Mouse (Mus musculus): Measurements from ENCODE around the gene Acap1. TPM values are rescaled to one million over a fixed set of nuclear protein-coding genes. Genes with fewer than 3 reads are reported as not detected.
A peak's percentile ranks its signal among the peaks of the same experiment; 100 is the strongest.
"Not testable (repeated sequence)": the region's sequence is repeated elsewhere in the genome, so short reads cannot be mapped to it uniquely, and the experiment has no call there.

The Acap1 gene
- polyA plus RNA-seq, 1 experiment, result 179 TPM

- peaks cover 4% of the 10 kb centered on the region for H3K4me1 ChIP-seq (ENCODE audit: control insufficient read depth, insufficient read depth, low read length)
- no peak for TF ChIP-seq POLR2A (IDR thresholded peaks at IDR 0.05; ENCODE audit: borderline replicate concordance, control insufficient read depth, low read depth, low read length)
- TF ChIP-seq CTCF (IDR thresholded peaks at IDR 0.05; ENCODE audit: control insufficient read depth, insufficient read depth, low read length), result no peak
These were observed 40.8 kb upstream of the Acap1 start for GRCm38 (mm10) chr11:69936156-69936555.

GRCm38 (mm10) chr11:69935137-69935879 lies 40.0 kb upstream of the Acap1 start, which contains the start of gene Ybx2:
Gene Ybx2 (plus strand): TSS chr11:69935796.
- TF ChIP-seq CTCF (IDR thresholded peaks at IDR 0.05; ENCODE audit: control insufficient read depth, insufficient read depth, low read length) (no peak), POLR2A (IDR thresholded peaks at IDR 0.05; ENCODE audit: borderline replicate concordance, control insufficient read depth, low read depth, low read length) (no peak)
- Histone ChIP-seq H3K4me1 (ENCODE audit: control insufficient read depth, insufficient read depth, low read length) (peaks cover 4% of the 10 kb centered on the region), H3K27ac (ENCODE audit: control insufficient read depth, insufficient read depth, low read depth, low read length, poor library complexity) (no peak within 1 kb of the TSS; the same call in 1 of the 2 replicates), H3K4me3 (replicated peaks; ENCODE audit: control insufficient read depth, low read depth, low read length) (peak within 1 kb of the TSS; percentile 46)
- WGBS, result 2% methylated on average over 60 of the region's 62 CpGs

More at GRCm38 (mm10) chr11:69936156-69936555, 40.8 kb upstream of the Acap1 start:
- H3K4me3 ChIP-seq (replicated peaks; ENCODE audit: control insufficient read depth, low read depth, low read length), result no peak overlapping the region
- 3% methylated on average over 30 of the region's 30 CpGs for WGBS
- H3K27ac ChIP-seq (ENCODE audit: control insufficient read depth, insufficient read depth, low read depth, low read length, poor library complexity), result no peak overlapping the region

GRCm38 (mm10) chr11:69934681-69935080 lies 39.3 kb upstream of the Acap1 start:
- WGBS, result 15% methylated on average over 6 of the region's 6 CpGs
- no peak overlapping the region for H3K27ac ChIP-seq (ENCODE audit: control insufficient read depth, insufficient read depth, low read depth, low read length, poor library complexity)
- TF ChIP-seq POLR2A (IDR thresholded peaks at IDR 0.05; ENCODE audit: borderline replicate concordance, control insufficient read depth, low read depth, low read length), result no peak
- no peak for TF ChIP-seq CTCF (IDR thresholded peaks at IDR 0.05; ENCODE audit: control insufficient read depth, insufficient read depth, low read length)
- no peak overlapping the region for H3K4me3 ChIP-seq (replicated peaks; ENCODE audit: control insufficient read depth, low read depth, low read length)
- H3K4me1 ChIP-seq (ENCODE audit: control insufficient read depth, insufficient read depth, low read length), result peaks cover 4% of the 10 kb centered on the region

GRCm38 (mm10) chr11:69934169-69934568 lies 38.8 kb upstream of the Acap1 start:
- no peak for TF ChIP-seq POLR2A (IDR thresholded peaks at IDR 0.05; ENCODE audit: borderline replicate concordance, control insufficient read depth, low read depth, low read length)
- TF ChIP-seq CTCF (IDR thresholded peaks at IDR 0.05; ENCODE audit: control insufficient read depth, insufficient read depth, low read length), result peak; percentile 91
- no peak overlapping the region for H3K4me3 ChIP-seq (replicated peaks; ENCODE audit: control insufficient read depth, low read depth, low read length)
- no peak overlapping the region for H3K27ac ChIP-seq (ENCODE audit: control insufficient read depth, insufficient read depth, low read depth, low read length, poor library complexity)
- peaks cover 4% of the 10 kb centered on the region for H3K4me1 ChIP-seq (ENCODE audit: control insufficient read depth, insufficient read depth, low read length)
- under 1% methylated on average over 18 of the region's 18 CpGs for WGBS

- no peak overlapping the region for H3K27ac ChIP-seq (ENCODE audit: control insufficient read depth, insufficient read depth, low read depth, low read length, poor library complexity)
- H3K4me1 ChIP-seq (ENCODE audit: control insufficient read depth, insufficient read depth, low read length), result peaks cover 4% of the 10 kb centered on the region
- no peak overlapping the region for H3K4me3 ChIP-seq (replicated peaks; ENCODE audit: control insufficient read depth, low read depth, low read length)
- TF ChIP-seq POLR2A (IDR thresholded peaks at IDR 0.05; ENCODE audit: borderline replicate concordance, control insufficient read depth, low read depth, low read length), result no peak
- no peak for TF ChIP-seq CTCF (IDR thresholded peaks at IDR 0.05; ENCODE audit: control insufficient read depth, insufficient read depth, low read length)
- WGBS, result 49% methylated on average over 4 of the region's 4 CpGs
These were observed 37.7 kb upstream of the Acap1 start for GRCm38 (mm10) chr11:69933066-69933465.

- 46% methylated on average over 3 of the region's 3 CpGs for WGBS
- peak; percentile 47; the same call in 1 of the 2 replicates for TF ChIP-seq CTCF (IDR thresholded peaks at IDR 0.05; ENCODE audit: control insufficient read depth, insufficient read depth, low read length)
- TF ChIP-seq POLR2A (IDR thresholded peaks at IDR 0.05; ENCODE audit: borderline replicate concordance, control insufficient read depth, low read depth, low read length), result no peak
- Histone ChIP-seq H3K4me1 (ENCODE audit: control insufficient read depth, insufficient read depth, low read length) (peaks cover 4% of the 10 kb centered on the region), H3K4me3 (replicated peaks; ENCODE audit: control insufficient read depth, low read depth, low read length) (no peak overlapping the region), H3K27ac (ENCODE audit: control insufficient read depth, insufficient read depth, low read depth, low read length, poor library complexity) (peak overlapping the region; percentile 79; the same call in 1 of the 2 replicates)
These were observed 36.9 kb upstream of the Acap1 start for GRCm38 (mm10) chr11:69932254-69932653.

- peak overlapping the region; percentile 79 for H3K27ac ChIP-seq (ENCODE audit: control insufficient read depth, insufficient read depth, low read depth, low read length, poor library complexity)
- no peak overlapping the region for H3K4me3 ChIP-seq (replicated peaks; ENCODE audit: control insufficient read depth, low read depth, low read length)
- WGBS, result 15% methylated on average over 8 of the region's 8 CpGs
- H3K4me1 ChIP-seq (ENCODE audit: control insufficient read depth, insufficient read depth, low read length), result peaks cover 4% of the 10 kb centered on the region
- TF ChIP-seq POLR2A (IDR thresholded peaks at IDR 0.05; ENCODE audit: borderline replicate concordance, control insufficient read depth, low read depth, low read length) (no peak), CTCF (IDR thresholded peaks at IDR 0.05; ENCODE audit: control insufficient read depth, insufficient read depth, low read length) (no peak)
These were observed 36.4 kb upstream of the Acap1 start for GRCm38 (mm10) chr11:69931769-69932168.

DNA sequence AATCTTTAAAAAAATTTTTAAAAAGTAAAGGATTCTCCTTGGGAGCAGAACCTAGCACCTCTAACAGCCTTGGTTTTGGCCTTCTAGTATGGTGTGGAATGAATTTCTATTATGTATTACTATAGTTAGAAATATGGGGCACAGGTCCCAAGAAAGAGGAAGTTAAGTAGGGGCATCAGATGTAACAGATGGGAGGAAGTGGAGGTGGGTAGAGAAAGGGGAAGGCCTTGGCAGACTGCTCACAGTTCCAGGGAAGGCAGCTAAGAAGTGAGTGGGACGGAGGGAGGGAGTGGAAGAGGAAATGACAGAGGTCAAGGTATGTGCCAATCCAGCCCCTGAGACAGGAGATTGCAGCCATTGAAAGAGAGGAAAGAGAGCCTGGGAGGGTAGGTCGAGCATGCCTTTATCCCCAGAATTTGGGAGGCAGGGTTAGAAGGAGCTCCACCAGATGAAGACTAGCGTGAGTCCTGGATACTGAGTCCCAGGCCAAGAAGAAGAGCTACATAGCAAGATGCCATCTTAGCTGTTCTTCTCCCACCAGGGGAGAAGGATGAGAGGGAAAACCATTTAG lies 35.7 kb upstream of the Acap1 start:
- TF ChIP-seq POLR2A (IDR thresholded peaks at IDR 0.05; ENCODE audit: borderline replicate concordance, control insufficient read depth, low read depth, low read length), result no peak
- no peak for TF ChIP-seq CTCF (IDR thresholded peaks at IDR 0.05; ENCODE audit: control insufficient read depth, insufficient read depth, low read length)
- no peak overlapping the region for H3K4me3 ChIP-seq (replicated peaks; ENCODE audit: control insufficient read depth, low read depth, low read length)
- WGBS, result 14% methylated on average over 3 of the region's 3 CpGs
- peak overlapping the region; percentile 79 for H3K27ac ChIP-seq (ENCODE audit: control insufficient read depth, insufficient read depth, low read depth, low read length, poor library complexity)
- H3K4me1 ChIP-seq (ENCODE audit: control insufficient read depth, insufficient read depth, low read length), result peaks cover 4% of the 10 kb centered on the region

- H3K4me1 ChIP-seq (ENCODE audit: control insufficient read depth, insufficient read depth, low read length); H3K27ac ChIP-seq (ENCODE audit: control insufficient read depth, insufficient read depth, low read depth, low read length, poor library complexity); H3K4me3 ChIP-seq (replicated peaks; ENCODE audit: control insufficient read depth, low read depth, low read length): not testable (repeated sequence)
- WGBS, result 85% methylated on average over 8 of the region's 8 CpGs
These were observed 34.8 kb upstream of the Acap1 start for GRCm38 (mm10) chr11:69930176-69930575.

All from bone marrow, adult 2 months (tissue).